Mouse (Mus musculus) CD4-positive, CD25-positive, alpha-beta regulatory T cell (primary cell): ENCODE data around the gene Krtap3-1. TPM values are rescaled to one million over a fixed set of nuclear protein-coding genes. Genes with fewer than 3 reads are reported as not detected.

Experiments used
- polyA plus RNA-seq: library from polyadenylated mRNA; unstranded; fragments of 100-300 nt; shearing (Covaris generic); gene quantifications from one replicate; pipeline ENCODE4 v1.2.1, GENCODE M21; 2017

Krtap3-1 gene
- not detected for polyA plus RNA-seq

GRCm38 (mm10) chr11:99566530-99566929 lies at the start of gene Krtap3-1:
Gene Krtap3-1 (minus strand): TSS chr11:99566630.

DNA sequence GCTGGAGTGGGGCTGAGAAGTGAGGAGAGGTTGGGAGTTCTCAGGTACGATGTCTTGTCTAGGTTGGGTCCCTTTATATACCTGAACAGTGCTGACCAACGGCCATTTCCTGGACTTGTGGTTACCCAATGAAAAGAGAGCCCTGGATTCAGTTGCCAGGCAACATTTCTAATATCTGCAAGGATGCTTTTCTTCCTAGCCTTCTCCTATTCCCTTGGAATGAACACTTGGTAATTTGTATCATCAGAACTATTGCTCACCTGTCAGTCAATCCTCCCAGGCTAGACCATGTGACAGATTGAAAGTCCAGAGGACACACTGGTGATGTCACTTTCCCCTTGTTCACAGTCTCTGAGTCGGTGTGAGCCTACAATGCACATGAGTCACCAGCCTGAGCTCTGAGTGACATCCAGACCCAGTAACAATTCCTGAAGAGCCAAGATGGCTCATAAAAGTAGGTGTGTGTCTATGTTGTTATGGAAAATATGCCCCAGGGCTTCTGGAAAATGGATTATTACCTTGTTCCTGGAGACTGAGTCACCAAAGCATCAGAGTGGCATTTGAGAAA lies 48.5 kb upstream of the Krtap3-1 start, which contains the start of gene Krtap2-4:
Krtap2-4 (minus strand) TSS at position 51 of the 568 bp plus-strand sequence.

DNA sequence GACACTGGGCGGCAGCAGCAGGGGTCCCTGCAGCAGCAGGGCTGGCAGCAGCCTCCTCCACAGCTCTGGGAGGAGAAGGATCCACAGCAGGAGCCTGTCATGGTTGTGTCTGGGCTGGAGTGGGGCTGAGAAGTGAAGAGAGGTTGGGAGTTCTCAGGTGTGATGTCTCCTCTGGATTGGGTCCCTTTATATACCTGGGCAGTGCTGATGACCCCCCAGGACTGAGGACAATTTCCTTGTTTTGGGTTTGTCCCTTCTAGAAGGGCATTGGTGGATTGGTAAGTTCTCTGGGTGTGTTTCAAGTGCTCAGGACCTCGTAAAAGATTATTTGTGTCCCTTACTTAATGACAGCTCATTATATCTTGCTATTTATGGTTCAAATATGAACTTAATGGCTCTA lies 43.7 kb upstream of the Krtap3-1 start, which contains the start of gene Gm11937:
Gm11937 (minus strand) TSS at position 101 of the 400 bp plus-strand sequence.

DNA sequence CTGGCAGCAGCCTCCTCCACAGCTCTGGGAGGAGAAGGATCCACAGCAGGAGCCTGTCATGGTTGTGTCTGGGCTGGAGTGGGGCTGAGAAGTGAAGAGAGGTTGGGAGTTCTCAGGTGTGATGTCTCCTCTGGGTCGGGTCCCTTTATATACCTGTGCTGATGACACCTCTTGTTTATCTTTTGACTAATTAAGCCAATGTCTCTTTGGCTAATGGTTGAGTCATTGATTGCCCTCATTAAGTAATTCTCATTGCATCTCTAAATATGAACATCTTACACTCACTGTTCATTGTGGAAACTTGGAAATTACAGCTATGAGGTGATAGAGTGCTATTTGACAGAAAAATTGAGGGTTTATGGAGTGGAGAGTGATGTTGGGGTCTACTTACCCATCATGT lies 36.8 kb upstream of the Krtap3-1 start, which contains the start of gene Gm11938:
Gm11938 (minus strand) TSS at position 101 of the 400 bp plus-strand sequence.

DNA sequence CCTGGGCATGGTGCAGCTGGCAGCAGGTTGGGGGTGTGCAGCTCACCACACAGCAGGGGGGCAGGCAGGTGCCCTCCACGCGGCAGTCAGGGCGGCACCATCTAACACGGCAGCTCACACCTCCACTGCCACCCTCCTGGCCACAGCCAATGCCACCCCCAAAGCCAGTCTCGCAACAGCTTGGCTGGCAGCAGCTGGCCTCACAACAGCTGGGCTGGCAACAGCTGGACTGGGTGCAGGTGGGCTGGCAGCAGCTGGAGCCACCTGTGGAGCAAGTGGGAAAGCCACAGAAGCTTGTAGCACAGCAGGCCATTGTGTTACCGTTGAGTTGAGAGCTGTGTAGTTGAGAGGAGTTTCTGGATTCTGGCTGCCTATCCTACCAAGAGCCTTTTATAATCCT lies 31.3 kb upstream of the Krtap3-1 start, which contains the start of gene Krtap9-3:
Krtap9-3 (minus strand) TSS at position 364 of the 400 bp plus-strand sequence.

GRCm38 (mm10) chr11:99590981-99591380 lies 24.6 kb upstream of the Krtap3-1 start, which contains the start of gene Krtap1-3:
Gene Krtap1-3 (minus strand): TSS chr11:99591339.

DNA sequence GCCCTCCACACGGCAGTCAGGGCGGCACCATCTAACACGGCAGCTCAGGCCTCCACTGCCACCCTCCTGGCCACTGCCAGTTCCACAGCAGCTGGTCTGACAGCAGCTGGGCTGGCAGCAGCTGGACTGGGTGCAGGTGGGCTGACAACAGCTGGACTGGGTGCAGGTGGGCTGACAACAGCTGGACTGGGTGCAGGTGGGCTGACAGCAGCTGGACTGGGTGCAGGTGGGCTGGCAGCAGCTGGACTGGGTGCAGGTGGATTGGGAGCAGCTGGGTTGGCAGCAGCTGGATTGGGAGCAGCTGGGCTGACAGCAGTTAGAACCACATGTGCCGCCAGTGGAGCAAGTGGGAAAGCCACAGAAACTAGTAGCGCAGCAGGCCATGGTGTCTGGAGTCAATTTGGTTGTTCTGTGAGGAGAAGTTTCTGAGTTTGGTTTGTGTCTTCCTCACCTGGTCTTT lies 16.8 kb upstream of the Krtap3-1 start, which contains the start of gene Krtap1-4:
Krtap1-4 (minus strand) TSS at position 410 of the 460 bp plus-strand sequence.

DNA sequence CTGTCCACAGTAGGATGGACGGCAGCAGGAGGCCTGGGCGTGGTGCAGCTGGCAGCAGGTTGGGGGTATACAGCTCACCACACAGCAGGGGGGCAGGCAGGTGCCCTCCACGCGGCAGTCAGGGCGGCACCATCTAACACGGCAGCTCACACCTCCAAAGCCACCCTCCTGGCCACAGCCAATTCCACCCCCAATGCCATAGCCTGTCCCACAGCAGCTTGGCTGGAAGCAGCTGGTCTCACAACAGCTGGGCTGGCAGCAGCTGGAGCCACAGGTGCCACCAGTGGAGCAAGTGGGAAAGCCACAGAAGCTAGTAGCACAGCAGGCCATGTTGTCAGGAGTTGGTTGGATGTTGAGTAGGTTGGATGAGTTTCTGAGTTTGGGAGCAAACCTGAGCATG lies 14.2 kb upstream of the Krtap3-1 start, which contains the start of gene Krtap1-5:
Krtap1-5 (minus strand) TSS at position 381 of the 400 bp plus-strand sequence.

GRCm38 (mm10) chr11:99559366-99559765 lies 7.1 kb downstream of the Krtap3-1 start, which contains the start of gene Gm11939:
Gene Gm11939 (minus strand): TSS chr11:99559466.

DNA sequence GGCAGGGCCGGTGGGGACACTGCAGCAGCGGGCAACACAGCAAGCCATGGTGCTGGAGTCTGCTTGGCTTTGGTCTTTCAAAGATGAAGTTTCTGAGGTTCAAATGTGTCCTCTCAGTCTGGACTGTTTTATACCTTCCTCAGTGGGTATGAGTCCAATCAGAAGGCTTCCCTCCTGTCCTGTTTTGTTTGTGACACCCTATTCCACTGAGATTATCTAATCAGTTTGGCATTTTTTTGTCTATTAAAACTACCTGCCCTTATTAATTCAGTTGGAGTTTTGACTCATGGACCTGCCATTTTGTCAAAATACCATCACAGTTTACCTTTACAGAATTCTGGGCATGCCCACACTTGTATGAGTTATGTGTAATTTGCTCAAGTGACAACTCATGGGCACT lies 9.7 kb downstream of the Krtap3-1 start, which contains the start of gene Krtap3-2:
Krtap3-2 (minus strand) TSS at position 101 of the 400 bp plus-strand sequence.

DNA sequence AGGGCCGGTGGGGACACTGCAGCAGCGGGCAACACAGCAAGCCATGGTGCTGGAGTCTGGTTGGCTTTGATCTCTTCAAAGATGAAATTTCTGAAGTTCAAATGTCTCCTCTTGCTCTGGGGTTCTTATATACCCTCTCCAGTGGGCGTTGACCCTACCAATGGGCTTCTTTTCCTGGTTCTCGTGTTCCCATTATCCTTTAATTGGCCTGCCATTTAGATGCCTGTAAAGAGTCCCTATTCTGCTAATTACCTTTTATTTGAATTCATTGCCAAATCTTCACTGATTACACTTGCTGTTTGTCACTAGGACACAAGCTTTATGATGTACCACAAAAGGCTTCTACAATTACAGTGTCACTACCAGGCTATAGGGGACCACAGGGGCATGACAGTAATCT lies 15.7 kb downstream of the Krtap3-1 start, which contains the start of gene Krtap3-3:
Krtap3-3 (minus strand) TSS at position 101 of the 400 bp plus-strand sequence.

DNA sequence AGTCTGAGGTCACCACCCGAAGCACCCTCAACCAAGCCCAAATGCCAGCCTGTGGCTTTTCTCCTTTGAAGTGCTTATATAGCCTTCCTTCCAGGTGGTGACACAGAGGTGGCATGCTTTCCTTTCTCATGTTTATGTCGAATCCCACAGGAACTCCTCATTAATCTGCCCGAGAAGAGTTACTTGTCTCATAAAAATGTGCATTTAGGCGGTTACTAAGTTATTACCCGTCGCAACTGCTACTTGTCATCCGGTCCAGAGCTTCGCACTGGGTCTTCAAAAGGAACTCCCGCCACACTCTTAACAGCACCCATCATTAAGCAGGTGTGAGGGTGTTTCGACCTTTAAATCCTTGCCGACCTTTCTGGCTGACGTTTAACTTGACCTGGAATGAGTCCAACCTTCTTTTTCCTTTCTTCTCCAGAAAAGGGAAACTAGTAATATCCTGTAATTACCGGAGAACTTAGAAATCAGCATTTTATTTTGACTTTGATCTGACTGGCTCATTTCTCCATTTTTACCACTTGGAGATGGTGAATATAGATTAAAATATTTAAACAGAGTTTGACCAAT lies 45.1 kb downstream of the Krtap3-1 start, which contains the start of gene Krt39:
Krt39 (minus strand) TSS at position 51 of the 573 bp plus-strand sequence.

Other genes starting within 250 kb of the Krtap3-1 start
- gene Krt25, start 243.7 kb downstream of the Krtap3-1 start, polyA plus RNA-seq = not detected
- gene Krt26, start 228.7 kb downstream of the Krtap3-1 start, polyA plus RNA-seq = not detected
- gene Krt27, start 215.5 kb downstream of the Krtap3-1 start, polyA plus RNA-seq = not detected
- not detected for gene Krt28, start 191.7 kb downstream of the Krtap3-1 start, polyA plus RNA-seq
- gene Krt10, start 177.3 kb downstream of the Krtap3-1 start, polyA plus RNA-seq = 15.0 TPM
- not detected for gene Krt12, start 144.4 kb downstream of the Krtap3-1 start, polyA plus RNA-seq
- not detected for gene Krt20, start 128.5 kb downstream of the Krtap3-1 start, polyA plus RNA-seq
- gene Krt23, start 73.5 kb downstream of the Krtap3-1 start, polyA plus RNA-seq = not detected
- gene Krt39, start 45.3 kb downstream of the Krtap3-1 start, polyA plus RNA-seq = not detected
- not detected for gene Krt40, start 23.5 kb downstream of the Krtap3-1 start, polyA plus RNA-seq
- not detected for gene Krtap3-3, start 15.8 kb downstream of the Krtap3-1 start, polyA plus RNA-seq
- not detected for gene Krtap3-2, start 9.8 kb downstream of the Krtap3-1 start, polyA plus RNA-seq
- gene Gm11939, start 7.2 kb downstream of the Krtap3-1 start, polyA plus RNA-seq = not detected
- not detected for gene Krtap1-5, start 14.4 kb upstream of the Krtap3-1 start, polyA plus RNA-seq
- gene Krtap1-4, start 17.0 kb upstream of the Krtap3-1 start, polyA plus RNA-seq = not detected
- not detected for gene Krtap1-3, start 24.7 kb upstream of the Krtap3-1 start, polyA plus RNA-seq
- not detected for gene Krtap9-3, start 31.5 kb upstream of the Krtap3-1 start, polyA plus RNA-seq
- not detected for gene Gm11938, start 36.7 kb upstream of the Krtap3-1 start, polyA plus RNA-seq
- gene Gm11937, start 43.6 kb upstream of the Krtap3-1 start, polyA plus RNA-seq = not detected
- not detected for gene Krtap2-4, start 48.2 kb upstream of the Krtap3-1 start, polyA plus RNA-seq
- not detected for gene Gm11562, start 53.8 kb upstream of the Krtap3-1 start, polyA plus RNA-seq
- not detected for gene Krtap4-1, start 61.6 kb upstream of the Krtap3-1 start, polyA plus RNA-seq
- gene Krtap4-2, start 68.5 kb upstream of the Krtap3-1 start, polyA plus RNA-seq = not detected
- not detected for gene Krtap4-7, start 77.5 kb upstream of the Krtap3-1 start, polyA plus RNA-seq
- not detected for gene Gm11555, start 83.6 kb upstream of the Krtap3-1 start, polyA plus RNA-seq
- gene Gm11563, start 92.3 kb upstream of the Krtap3-1 start, polyA plus RNA-seq = not detected
- gene Krtap4-6, start 99.3 kb upstream of the Krtap3-1 start, polyA plus RNA-seq = not detected
- gene Gm14190, start 124.1 kb upstream of the Krtap3-1 start, polyA plus RNA-seq = not detected
- gene Gm14180, start 167.7 kb upstream of the Krtap3-1 start, polyA plus RNA-seq = not detected
- gene Gm11595, start 206.3 kb upstream of the Krtap3-1 start, polyA plus RNA-seq = not detected
- gene Krtap4-8, start 214.1 kb upstream of the Krtap3-1 start, polyA plus RNA-seq = not detected
- gene Krtap4-9, start 218.6 kb upstream of the Krtap3-1 start, polyA plus RNA-seq = not detected
- not detected for gene Gm11596, start 226.8 kb upstream of the Krtap3-1 start, polyA plus RNA-seq
- gene Gm11569, start 232.3 kb upstream of the Krtap3-1 start, polyA plus RNA-seq = not detected
- not detected for gene Gm11554, start 237.8 kb upstream of the Krtap3-1 start, polyA plus RNA-seq
- not detected for gene Krtap4-13, start 243.3 kb upstream of the Krtap3-1 start, polyA plus RNA-seq
- not detected for gene Gm11564, start 249.0 kb upstream of the Krtap3-1 start, polyA plus RNA-seq